Mouse (Mus musculus) hindbrain, embryonic 15.5 days (tissue): Measurements from ENCODE around the gene 2010109A12Rik. TPM values are rescaled to one million over a fixed set of nuclear protein-coding genes. Genes with fewer than 3 reads are reported as not detected.

ENCODE experiments used
- ATAC-seq: fragments of 200-750 bp; cut with Nextera tagmentation; 2 replicates; pipeline ENCODE4 v1.8.0; 2017; ENCODE audit warnings: low read depth, moderate number of reproducible peaks, moderate TSS enrichment; ENCODE audit not compliant: low FRiP score
- H3K27ac ChIP-seq: fragments of 300-500 bp; sonication (generic); replicated peaks from 2 replicates; pipeline ENCODE4 v1.5.1; 2015; ENCODE audit warnings: mild to moderate bottlenecking, inconsistent platforms
- H3K27me3 ChIP-seq: fragments of 300-500 bp; sonication (generic); 2 replicates; pipeline ENCODE4 v1.6.1; 2015; ENCODE audit warnings: control low read depth, inconsistent platforms
- H3K36me3 ChIP-seq: fragments of 300-500 bp; sonication (generic); 2 replicates; pipeline ENCODE4 v1.6.1; 2015; ENCODE audit warnings: control low read depth, inconsistent platforms
- H3K4me1 ChIP-seq: fragments of 300-500 bp; sonication (generic); replicated peaks from 2 replicates; pipeline ENCODE4 v1.6.1; 2015; ENCODE audit warnings: control low read depth, inconsistent platforms
- H3K4me2 ChIP-seq: fragments of 300-500 bp; sonication (generic); 2 replicates; pipeline ENCODE4 v1.6.1; 2015; ENCODE audit warnings: moderate library complexity, mild to moderate bottlenecking, inconsistent platforms
- H3K4me3 ChIP-seq: fragments of 300-500 bp; sonication (generic); 2 replicates; pipeline ENCODE4 v1.5.1; 2015; ENCODE audit warnings: mild to moderate bottlenecking, inconsistent platforms
- H3K9ac ChIP-seq: fragments of 300-500 bp; sonication (generic); 2 replicates; pipeline ENCODE4 v1.6.1; 2015; ENCODE audit warnings: inconsistent platforms
- H3K9me3 ChIP-seq: fragments of 300-500 bp; sonication (generic); 2 replicates; pipeline ENCODE4 v1.6.1; 2016; ENCODE audit warnings: control low read depth, inconsistent platforms
- WGBS: fragments of 180-500 bp; shearing (Covaris S2); methylation state at CpG from one replicate; pipeline ENCODE4 v1.1.7; 2015; 5-methylcytosine and 5-hydroxymethylcytosine counted together
- polyA plus RNA-seq: library from polyadenylated mRNA; unstranded; fragments of >200 nt; fragmentation: Nextera tagmentation; extraction: Ambion mirVana; gene quantifications from 2 replicates; pipeline ENCODE4 v1.2.1, GENCODE M21; 2015

The 2010109A12Rik gene
- polyA plus RNA-seq, 1 experiment from 2014 or later = 1.1 TPM

- Histone ChIP-seq H3K36me3 (no peaks in the 10 kb centered on the region), H3K9ac (no peak overlapping the region), H3K4me1 (peaks cover 2% of the 10 kb centered on the region), H3K9me3 (no peaks in the 10 kb centered on the region), H3K27ac (no peak overlapping the region), H3K4me2 (no peak overlapping the region), H3K4me3 (no peak overlapping the region), H3K27me3 (no peaks in the 10 kb centered on the region)
- WGBS = 74% methylated on average over 3 of the region's 3 CpGs
- ATAC-seq = no peak
Observed at GRCm38 (mm10) chr5:93260983-93261382, 54.7 kb downstream of the 2010109A12Rik start.

GRCm38 (mm10) chr5:93262751-93263150 lies 56.4 kb downstream of the 2010109A12Rik start:
- H3K27me3 ChIP-seq = no peaks in the 10 kb centered on the region
- no peak overlapping the region for H3K4me3 ChIP-seq
- ATAC-seq = no peak
- no peak overlapping the region for H3K4me2 ChIP-seq
- H3K9me3 ChIP-seq = no peaks in the 10 kb centered on the region
- 95% methylated on average over 2 of the region's 2 CpGs for WGBS
- H3K36me3 ChIP-seq = no peaks in the 10 kb centered on the region
- no peak overlapping the region for H3K27ac ChIP-seq
- peaks cover 8% of the 10 kb centered on the region for H3K4me1 ChIP-seq
- H3K9ac ChIP-seq = no peak overlapping the region

Other genes with a start within 250 kb of the 2010109A12Rik start
- gene Sowahb, start 161.5 kb upstream of the 2010109A12Rik start, polyA plus RNA-seq = 0.07 TPM in 1 of 2 replicates, not detected in the other
- gene Sept11, start 113.1 kb upstream of the 2010109A12Rik start, polyA plus RNA-seq = 148 and 151 TPM in 2 replicates
- 130 and 133 TPM in 2 replicates for gene Ccni, start within 50 bp of the 2010109A12Rik start, polyA plus RNA-seq
- gene Ccng2, start 60.7 kb downstream of the 2010109A12Rik start, polyA plus RNA-seq = 79.7 and 88.8 TPM in 2 replicates